Mouse (Mus musculus): Measurements from ENCODE around the gene Rps6kl1. TPM values are rescaled to one million over a fixed set of nuclear protein-coding genes. Genes with fewer than 3 reads are reported as not detected.

The Rps6kl1 gene
- polyA plus RNA-seq, 2 experiments, result 0.39 to 0.43 TPM

DNA sequence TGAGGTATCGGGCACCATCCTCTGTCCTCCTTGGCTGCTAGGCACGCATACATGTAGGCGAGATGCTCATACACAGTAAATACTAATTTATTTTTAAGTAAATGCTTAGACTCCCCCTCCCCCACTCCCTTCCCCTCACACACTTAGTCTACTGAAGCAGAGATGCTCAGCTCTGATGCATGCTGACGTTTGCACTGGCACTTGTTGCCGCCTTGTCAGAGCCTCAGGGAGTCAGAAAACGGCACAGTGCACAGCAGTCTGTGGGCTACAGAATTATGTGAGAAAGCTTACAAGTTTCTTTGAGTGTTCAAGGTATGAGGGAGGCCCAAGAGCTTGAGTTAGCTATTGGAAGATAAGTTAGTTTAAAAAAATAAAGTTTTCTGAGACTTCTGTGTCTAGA, 19.7 kb downstream of the Rps6kl1 start:
- Histone ChIP-seq H3K4me3 (replicated peaks; ENCODE audit: low read length) (no peak overlapping the region), H3K4me1 (ENCODE audit: control insufficient read depth, insufficient read depth, low read length) (no peaks in the 10 kb centered on the region), H3K27ac (replicated peaks; ENCODE audit: low read depth, low read length) (no peak overlapping the region), H3K27me3 (ENCODE audit: control insufficient read depth, insufficient read depth, low read length) (no peaks in the 10 kb centered on the region), H3K9me3 (ENCODE audit: control insufficient read depth, low read length) (no peaks in the 10 kb centered on the region), H3K9ac (ENCODE audit: low read depth, low read length, severe bottlenecking) (no peak overlapping the region), H3K4me2 (replicated peaks; ENCODE audit: low read depth, low read length, severe bottlenecking) (no peak overlapping the region), H3K36me3 (ENCODE audit: control insufficient read depth, insufficient read depth, low read length) (peaks cover 82% of the 10 kb centered on the region)
- WGBS, result 94% methylated on average over 6 of the region's 6 CpGs
- ATAC-seq (ENCODE audit: low FRiP score, low read depth), result no peak
- no peak for TF ChIP-seq POLR2A (IDR thresholded peaks at IDR 0.05; ENCODE audit: borderline replicate concordance, extremely low read depth, insufficient read depth, insufficient read length)
- no peak for DNase-seq (ENCODE audit: low spot score)

- H3K27me3 ChIP-seq (ENCODE audit: control insufficient read depth, insufficient read depth, low read length), result no peaks in the 10 kb centered on the region
- ATAC-seq (ENCODE audit: low FRiP score, low read depth), result no peak
- no peak overlapping the region for H3K27ac ChIP-seq (replicated peaks; ENCODE audit: low read depth, low read length)
- no peak overlapping the region for H3K4me3 ChIP-seq (replicated peaks; ENCODE audit: low read length)
- no peaks in the 10 kb centered on the region for H3K9me3 ChIP-seq (ENCODE audit: control insufficient read depth, low read length)
- H3K9ac ChIP-seq (ENCODE audit: low read depth, low read length, severe bottlenecking), result no peak overlapping the region
- H3K4me2 ChIP-seq (replicated peaks; ENCODE audit: low read depth, low read length, severe bottlenecking), result no peak overlapping the region
- DNase-seq (ENCODE audit: low spot score), result no peak
- 94% methylated on average over 9 of the region's 9 CpGs for WGBS
- H3K36me3 ChIP-seq (ENCODE audit: control insufficient read depth, insufficient read depth, low read length), result peaks cover 90% of the 10 kb centered on the region
- TF ChIP-seq POLR2A (IDR thresholded peaks at IDR 0.05; ENCODE audit: borderline replicate concordance, extremely low read depth, insufficient read depth, insufficient read length), result no peak
- H3K4me1 ChIP-seq (ENCODE audit: control insufficient read depth, insufficient read depth, low read length), result no peaks in the 10 kb centered on the region
Observed at GRCm38 (mm10) chr12:85129426-85129978, 21.6 kb downstream of the Rps6kl1 start.

DNA sequence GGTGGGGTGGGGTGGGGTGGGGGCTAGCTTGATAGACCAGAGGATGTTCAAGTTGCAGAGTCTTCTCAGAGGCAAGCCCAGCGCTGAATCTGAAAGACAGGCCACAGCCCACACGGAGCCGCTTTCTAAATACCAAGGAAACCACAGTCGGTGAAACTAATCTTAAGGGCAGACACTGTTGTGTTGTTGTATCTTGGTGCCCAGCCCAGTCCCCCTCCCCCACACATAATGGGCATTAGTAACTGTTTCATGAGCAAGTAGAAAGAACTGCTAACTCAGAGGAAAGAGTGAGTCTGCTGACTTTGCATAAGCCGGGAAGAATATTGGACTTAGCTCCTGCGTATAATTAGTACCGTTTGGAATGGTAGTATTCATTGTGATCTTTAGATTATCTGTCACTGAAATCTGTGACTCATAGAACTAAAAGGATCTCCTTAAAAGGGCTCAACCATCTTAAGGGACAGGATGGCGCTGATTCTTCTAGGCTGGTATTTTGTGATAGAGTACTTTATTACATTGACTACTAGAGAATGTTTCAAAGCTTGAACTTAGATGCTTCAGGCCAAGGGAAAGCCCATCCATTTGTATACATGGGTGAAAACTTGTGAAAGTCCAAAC, 24.0 kb downstream of the Rps6kl1 start:
- no peak for TF ChIP-seq POLR2A (IDR thresholded peaks at IDR 0.05; ENCODE audit: borderline replicate concordance, extremely low read depth, insufficient read depth, insufficient read length)
- no peak overlapping the region for H3K27ac ChIP-seq (replicated peaks; ENCODE audit: low read depth, low read length)

DNA sequence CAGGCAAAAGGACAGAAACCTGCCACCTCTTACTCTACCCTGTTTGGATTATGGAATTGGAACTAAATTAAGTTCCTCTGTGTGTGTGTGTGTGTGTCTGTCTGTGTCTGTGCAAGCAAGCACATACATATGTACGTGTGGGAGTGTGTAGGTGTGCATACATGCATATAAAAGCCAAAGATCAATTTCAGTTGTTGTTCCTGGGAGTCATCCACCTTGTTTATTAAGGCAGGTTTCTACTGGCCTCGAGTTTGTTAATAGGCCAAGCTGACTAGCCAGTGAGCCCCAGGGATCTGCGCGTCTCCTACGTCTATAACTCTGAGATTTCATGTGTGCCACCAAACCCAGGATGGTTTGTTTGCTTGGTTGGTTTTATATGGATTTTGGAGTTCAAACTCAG, 26.3 kb downstream of the Rps6kl1 start:
- no peak for TF ChIP-seq POLR2A (IDR thresholded peaks at IDR 0.05; ENCODE audit: borderline replicate concordance, extremely low read depth, insufficient read depth, insufficient read length)
- no peak for ATAC-seq (ENCODE audit: low FRiP score, low read depth)
- H3K4me3 ChIP-seq (replicated peaks; ENCODE audit: low read length), result no peak overlapping the region
- no peak overlapping the region for H3K9ac ChIP-seq (ENCODE audit: low read depth, low read length, severe bottlenecking)
- H3K4me2 ChIP-seq (replicated peaks; ENCODE audit: low read depth, low read length, severe bottlenecking), result no peak overlapping the region
- no peaks in the 10 kb centered on the region for H3K9me3 ChIP-seq (ENCODE audit: control insufficient read depth, low read length)
- no peaks in the 10 kb centered on the region for H3K27me3 ChIP-seq (ENCODE audit: control insufficient read depth, insufficient read depth, low read length)
- H3K4me1 ChIP-seq (ENCODE audit: control insufficient read depth, insufficient read depth, low read length), result no peaks in the 10 kb centered on the region
- no peak for DNase-seq (ENCODE audit: low spot score)
- H3K27ac ChIP-seq (replicated peaks; ENCODE audit: low read depth, low read length), result no peak overlapping the region
- 93% methylated on average over 5 of the region's 5 CpGs for WGBS
- peaks cover 84% of the 10 kb centered on the region for H3K36me3 ChIP-seq (ENCODE audit: control insufficient read depth, insufficient read depth, low read length)

More for the DNA sequence above, 24.0 kb downstream of the Rps6kl1 start:
- Histone ChIP-seq H3K9ac (ENCODE audit: low read depth, low read length, severe bottlenecking) (no peak overlapping the region), H3K27me3 (ENCODE audit: control insufficient read depth, insufficient read depth, low read length) (no peaks in the 10 kb centered on the region), H3K4me1 (ENCODE audit: control insufficient read depth, insufficient read depth, low read length) (no peaks in the 10 kb centered on the region), H3K4me3 (replicated peaks; ENCODE audit: low read length) (no peak overlapping the region), H3K9me3 (ENCODE audit: control insufficient read depth, low read length) (no peaks in the 10 kb centered on the region), H3K36me3 (ENCODE audit: control insufficient read depth, insufficient read depth, low read length) (peaks cover 91% of the 10 kb centered on the region), H3K4me2 (replicated peaks; ENCODE audit: low read depth, low read length, severe bottlenecking) (no peak overlapping the region)
- no peak for DNase-seq (ENCODE audit: low spot score)
- WGBS, result 90% methylated on average over 8 of the region's 8 CpGs
- no peak for ATAC-seq (ENCODE audit: low FRiP score, low read depth)

DNA sequence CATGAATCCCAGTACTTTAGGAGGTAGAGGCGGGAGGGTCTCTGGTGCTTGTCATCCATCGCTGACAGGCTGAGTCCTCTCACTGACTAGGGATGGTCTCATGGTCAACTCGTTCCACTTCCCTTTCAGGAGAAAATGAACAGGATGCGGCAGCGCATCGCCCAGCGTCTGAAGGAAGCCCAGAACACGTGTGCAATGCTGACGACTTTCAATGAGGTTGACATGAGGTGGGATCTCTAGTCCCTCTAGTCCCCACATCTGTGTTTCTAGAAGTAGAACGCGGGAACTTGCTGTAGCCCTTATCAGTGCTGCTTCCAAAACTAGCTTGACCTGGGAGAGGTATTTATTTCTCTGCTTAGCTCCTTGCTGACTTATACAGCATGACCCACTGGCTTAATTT, 27.4 kb downstream of the Rps6kl1 start:
- DNase-seq (ENCODE audit: low spot score), result no peak
- TF ChIP-seq POLR2A (IDR thresholded peaks at IDR 0.05; ENCODE audit: borderline replicate concordance, extremely low read depth, insufficient read depth, insufficient read length), result no peak
- Histone ChIP-seq H3K36me3 (ENCODE audit: control insufficient read depth, insufficient read depth, low read length) (peaks cover 87% of the 10 kb centered on the region), H3K9ac (ENCODE audit: low read depth, low read length, severe bottlenecking) (no peak overlapping the region), H3K27ac (replicated peaks; ENCODE audit: low read depth, low read length) (no peak overlapping the region), H3K4me1 (ENCODE audit: control insufficient read depth, insufficient read depth, low read length) (no peaks in the 10 kb centered on the region), H3K4me2 (replicated peaks; ENCODE audit: low read depth, low read length, severe bottlenecking) (no peak overlapping the region), H3K4me3 (replicated peaks; ENCODE audit: low read length) (no peak overlapping the region), H3K27me3 (ENCODE audit: control insufficient read depth, insufficient read depth, low read length) (no peaks in the 10 kb centered on the region), H3K9me3 (ENCODE audit: control insufficient read depth, low read length) (no peaks in the 10 kb centered on the region)
- no peak for ATAC-seq (ENCODE audit: low FRiP score, low read depth)
- WGBS, result 94% methylated on average over 11 of the region's 11 CpGs
